Mouse (Mus musculus): Measurements from ENCODE around the gene Olfr68.
"Not testable (repeated sequence)": the region's sequence is repeated elsewhere in the genome, so short reads cannot be mapped to it uniquely, and the experiment has no call there.

DNA sequence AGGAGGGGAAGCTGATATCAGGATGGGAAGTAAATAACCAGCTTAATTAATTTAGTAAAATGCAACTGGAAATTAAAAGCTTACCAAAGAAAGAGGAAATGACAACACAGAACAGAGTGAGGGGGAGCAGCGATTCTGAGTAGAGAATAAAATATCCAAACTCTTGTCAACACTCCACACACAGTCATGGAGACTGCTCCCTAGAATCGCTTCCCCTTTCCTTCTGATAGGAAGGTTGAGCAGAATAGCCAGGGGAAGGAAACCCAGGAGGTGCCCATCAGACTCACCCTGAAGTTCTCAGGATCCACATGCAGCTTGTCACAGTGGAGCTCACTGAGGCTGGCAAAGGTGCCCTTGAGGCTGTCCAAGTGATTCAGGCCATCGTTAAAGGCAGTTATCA lies 33.7 kb upstream of the Olfr68 start:
- not testable (repeated sequence) for TF ChIP-seq CTCF (conservative IDR thresholded peaks at IDR 0.05; ENCODE audit: low read length); NANOG (IDR thresholded peaks at IDR 0.05; ENCODE audit: borderline replicate concordance, low read length); POU5F1 (IDR thresholded peaks at IDR 0.05; ENCODE audit: borderline replicate concordance, low read length)
